Mouse (Mus musculus) heart, embryonic 12.5 days (tissue): Measurements from ENCODE around the gene Polr2l. TPM values are rescaled to one million over a fixed set of nuclear protein-coding genes. Genes with fewer than 3 reads are reported as not detected.

Experiments
- ATAC-seq: fragments of 200-750 bp; cut with Nextera tagmentation; 2 replicates; pipeline ENCODE4 v1.8.0; 2017; ENCODE audit warnings: moderate TSS enrichment, moderate library complexity; ENCODE audit not compliant: insufficient number of reproducible peaks, low FRiP score
- H3K27ac ChIP-seq: fragments of 300-500 bp; sonication (generic); 2 replicates; pipeline ENCODE4 v1.5.1; 2016; ENCODE audit warnings: mild to moderate bottlenecking, moderate library complexity; ENCODE audit not compliant: poor library complexity, severe bottlenecking
- H3K27me3 ChIP-seq: fragments of 300-500 bp; sonication (generic); replicated peaks from 2 replicates; pipeline ENCODE4 v1.6.1; 2016; ENCODE audit warnings: mild to moderate bottlenecking, moderate library complexity
- H3K36me3 ChIP-seq: fragments of 300-500 bp; sonication (generic); 2 replicates; pipeline ENCODE4 v1.6.1; 2016; ENCODE audit warnings: mild to moderate bottlenecking, moderate library complexity
- H3K4me1 ChIP-seq: fragments of 300-500 bp; sonication (generic); replicated peaks from 2 replicates; pipeline ENCODE4 v1.6.1; 2016; ENCODE audit warnings: mild to moderate bottlenecking
- H3K4me2 ChIP-seq: fragments of 300-500 bp; sonication (generic); 2 replicates; pipeline ENCODE4 v1.6.1; 2016; ENCODE audit warnings: mild to moderate bottlenecking, moderate library complexity
- H3K4me3 ChIP-seq: fragments of 300-500 bp; sonication (generic); 2 replicates; pipeline ENCODE4 v1.5.1; 2016; ENCODE audit warnings: mild to moderate bottlenecking
- H3K9ac ChIP-seq: fragments of 300-500 bp; sonication (generic); 2 replicates; pipeline ENCODE4 v1.6.1; 2016; ENCODE audit warnings: mild to moderate bottlenecking, moderate library complexity
- H3K9me3 ChIP-seq: fragments of 300-500 bp; sonication (generic); replicated peaks from 2 replicates; pipeline ENCODE4 v1.6.1; 2016; ENCODE audit warnings: mild to moderate bottlenecking, moderate library complexity
- WGBS: fragments of 180-500 bp; shearing (Covaris S2); methylation state at CpG from one replicate; pipeline ENCODE4 v1.1.7; 2016; 5-methylcytosine and 5-hydroxymethylcytosine counted together
- polyA plus RNA-seq: library from polyadenylated mRNA; unstranded; fragments of >200 nt; fragmentation: Nextera tagmentation; extraction: Ambion mirVana; gene quantifications from 2 replicates; pipeline ENCODE4 v1.2.1, GENCODE M21; 2016

Polr2l gene
- 60.7 and 64.7 TPM in 2 replicates for polyA plus RNA-seq

- peak within 1 kb of the TSS; percentile 80 for H3K4me3 ChIP-seq
- peaks cover 25% of the 10 kb centered on the region for H3K36me3 ChIP-seq
- H3K27ac ChIP-seq, result peak within 1 kb of the TSS; percentile 93
- H3K9me3 ChIP-seq, result no peaks in the 10 kb centered on the region
- peaks cover 53% of the 10 kb centered on the region for H3K4me1 ChIP-seq
- H3K27me3 ChIP-seq, result no peaks in the 10 kb centered on the region
- peak within 1 kb of the TSS; percentile 84 for H3K4me2 ChIP-seq
- ATAC-seq, result peak; percentile 70
- WGBS, result under 1% methylated on average over 87 of the region's 87 CpGs
- H3K9ac ChIP-seq, result peak within 1 kb of the TSS; percentile 83
Observed at GRCm38 (mm10) chr7:141475011-141475804, at the start of gene Polr2l, which contains the start of gene Tspan4. Polr2l (minus strand) TSS chr7:141475132. Tspan4 (plus strand) TSS chr7:141475240.

- H3K9me3 ChIP-seq, result no peaks in the 10 kb centered on the region
- no peak overlapping the region for H3K4me2 ChIP-seq
- peaks cover 37% of the 10 kb centered on the region for H3K36me3 ChIP-seq
- no peak for ATAC-seq
- H3K27ac ChIP-seq, result no peak overlapping the region
- H3K4me1 ChIP-seq, result peaks cover 10% of the 10 kb centered on the region
- no peak overlapping the region for H3K4me3 ChIP-seq
- no peaks in the 10 kb centered on the region for H3K27me3 ChIP-seq
- no peak overlapping the region for H3K9ac ChIP-seq
- 79% methylated on average over 4 of the region's 4 CpGs for WGBS
Observed at GRCm38 (mm10) chr7:141524271-141524670, 49.3 kb upstream of the Polr2l start.

- no peaks in the 10 kb centered on the region for H3K27me3 ChIP-seq
- no peak overlapping the region for H3K9ac ChIP-seq
- no peak overlapping the region for H3K4me2 ChIP-seq
- H3K4me1 ChIP-seq, result peaks cover 20% of the 10 kb centered on the region
- H3K4me3 ChIP-seq, result no peak overlapping the region
- 47% methylated on average over 4 of the region's 4 CpGs for WGBS
- no peak for ATAC-seq
- no peaks in the 10 kb centered on the region for H3K9me3 ChIP-seq
- H3K36me3 ChIP-seq, result peaks cover 26% of the 10 kb centered on the region
- no peak overlapping the region for H3K27ac ChIP-seq
Observed at GRCm38 (mm10) chr7:141523007-141523406, 48.1 kb upstream of the Polr2l start.

- Histone ChIP-seq H3K4me3 (no peak overlapping the region), H3K36me3 (peaks cover 26% of the 10 kb centered on the region), H3K9ac (no peak overlapping the region), H3K4me1 (peaks cover 20% of the 10 kb centered on the region), H3K27ac (0 out of 2 replicates have a peak overlapping the region, but pooled peaks have one; percentile 8), H3K4me2 (no peak overlapping the region), H3K9me3 (no peaks in the 10 kb centered on the region), H3K27me3 (no peaks in the 10 kb centered on the region)
- ATAC-seq, result no peak
- 69% methylated on average over 1 of the region's 1 CpGs for WGBS
Observed at GRCm38 (mm10) chr7:141519795-141520194, 44.9 kb upstream of the Polr2l start.

GRCm38 (mm10) chr7:141518926-141519325 is 44.0 kb upstream of the Polr2l start:
- 34% methylated on average over 3 of the region's 3 CpGs for WGBS
- Histone ChIP-seq H3K4me2 (no peak overlapping the region), H3K27ac (peak overlapping the region; percentile 45; the same call in 1 of the 2 replicates), H3K4me3 (no peak overlapping the region), H3K9ac (no peak overlapping the region), H3K4me1 (peaks cover 20% of the 10 kb centered on the region), H3K27me3 (no peaks in the 10 kb centered on the region), H3K36me3 (peaks cover 29% of the 10 kb centered on the region), H3K9me3 (no peaks in the 10 kb centered on the region)
- peak; percentile 64; the same call in 1 of the 2 replicates for ATAC-seq

GRCm38 (mm10) chr7:141518296-141518695 is 43.4 kb upstream of the Polr2l start:
- Histone ChIP-seq H3K27ac (no peak overlapping the region), H3K36me3 (peaks cover 34% of the 10 kb centered on the region)
- no peak for ATAC-seq

GRCm38 (mm10) chr7:141517638-141518037 is 42.7 kb upstream of the Polr2l start:
- Histone ChIP-seq H3K27ac (no peak overlapping the region), H3K4me2 (no peak overlapping the region), H3K27me3 (no peaks in the 10 kb centered on the region), H3K4me3 (no peak overlapping the region), H3K9me3 (no peaks in the 10 kb centered on the region), H3K36me3 (peaks cover 38% of the 10 kb centered on the region), H3K4me1 (peaks cover 20% of the 10 kb centered on the region), H3K9ac (no peak overlapping the region)
- no peak for ATAC-seq
- WGBS, result 74% methylated on average over 4 of the region's 4 CpGs

More at GRCm38 (mm10) chr7:141518296-141518695, 43.4 kb upstream of the Polr2l start:
- Histone ChIP-seq H3K9me3 (no peaks in the 10 kb centered on the region), H3K9ac (no peak overlapping the region), H3K4me3 (no peak overlapping the region), H3K27me3 (no peaks in the 10 kb centered on the region), H3K4me2 (no peak overlapping the region), H3K4me1 (peaks cover 20% of the 10 kb centered on the region)
- 84% methylated on average over 5 of the region's 5 CpGs for WGBS

GRCm38 (mm10) chr7:141510681-141511191 is 35.8 kb upstream of the Polr2l start:
- WGBS, result 59% methylated on average over 8 of the region's 8 CpGs
- Histone ChIP-seq H3K4me3 (no peak overlapping the region), H3K9ac (no peak overlapping the region), H3K4me2 (no peak overlapping the region), H3K27me3 (no peaks in the 10 kb centered on the region), H3K27ac (peak overlapping the region; percentile 34; the same call in 1 of the 2 replicates), H3K36me3 (peaks cover 42% of the 10 kb centered on the region; the same call in 1 of the 2 replicates), H3K9me3 (no peaks in the 10 kb centered on the region), H3K4me1 (peaks cover 40% of the 10 kb centered on the region)
- ATAC-seq, result no peak

GRCm38 (mm10) chr7:141510196-141510595 is 35.3 kb upstream of the Polr2l start:
- no peaks in the 10 kb centered on the region for H3K27me3 ChIP-seq
- H3K4me1 ChIP-seq, result peaks cover 41% of the 10 kb centered on the region
- WGBS, result 89% methylated on average over 5 of the region's 5 CpGs
- H3K9ac ChIP-seq, result no peak overlapping the region
- no peak for ATAC-seq
- peaks cover 37% of the 10 kb centered on the region; the same call in 1 of the 2 replicates for H3K36me3 ChIP-seq
- no peak overlapping the region for H3K4me2 ChIP-seq
- no peaks in the 10 kb centered on the region for H3K9me3 ChIP-seq
- no peak overlapping the region for H3K4me3 ChIP-seq
- H3K27ac ChIP-seq, result peak overlapping the region; percentile 34; the same call in 1 of the 2 replicates

- H3K27me3 ChIP-seq, result no peaks in the 10 kb centered on the region
- peak overlapping the region; percentile 63 for H3K27ac ChIP-seq
- H3K4me3 ChIP-seq, result no peak overlapping the region
- peak; percentile 62; the same call in 1 of the 2 replicates for ATAC-seq
- H3K4me2 ChIP-seq, result no peak overlapping the region
- H3K9me3 ChIP-seq, result no peaks in the 10 kb centered on the region
- peaks cover 41% of the 10 kb centered on the region for H3K4me1 ChIP-seq
- peak overlapping the region; percentile 45; the same call in 1 of the 2 replicates for H3K9ac ChIP-seq
- H3K36me3 ChIP-seq, result peaks cover 27% of the 10 kb centered on the region; the same call in 1 of the 2 replicates
Observed at GRCm38 (mm10) chr7:141508160-141508559, 33.2 kb upstream of the Polr2l start.

- WGBS, result 73% methylated on average over 2 of the region's 2 CpGs
- Histone ChIP-seq H3K4me2 (0 out of 2 replicates have a peak overlapping the region, but pooled peaks have one; percentile 19), H3K9ac (peak overlapping the region; percentile 25; the same call in 1 of the 2 replicates), H3K4me3 (no peak overlapping the region), H3K9me3 (no peaks in the 10 kb centered on the region), H3K36me3 (peaks cover 26% of the 10 kb centered on the region; the same call in 1 of the 2 replicates), H3K27ac (0 out of 2 replicates have a peak overlapping the region, but pooled peaks have one; percentile 11), H3K27me3 (no peaks in the 10 kb centered on the region), H3K4me1 (peaks cover 41% of the 10 kb centered on the region)
- ATAC-seq, result peak; percentile 41; the same call in 1 of the 2 replicates
Observed at GRCm38 (mm10) chr7:141506278-141506677, 31.3 kb upstream of the Polr2l start.
